Mouse (Mus musculus) limb, embryonic 14.5 days (tissue): ENCODE measurements around the gene Fbxo21. TPM values are rescaled to one million over a fixed set of nuclear protein-coding genes. Genes with fewer than 3 reads are reported as not detected.

Experiments used
- ATAC-seq: fragments of 200-750 bp; cut with Nextera tagmentation; 2 replicates; pipeline ENCODE4 v1.8.0; 2017; ENCODE audit warnings: low read depth, moderate number of reproducible peaks, moderate TSS enrichment; ENCODE audit not compliant: low FRiP score
- DNase-seq: peaks from one replicate; pipeline ENCODE4 v3.0.0-alpha.2; 2015; ENCODE audit warnings: low spot score
- H3K27ac ChIP-seq: fragments of 300-500 bp; sonication (generic); replicated peaks from 2 replicates; pipeline ENCODE4 v1.5.1; 2014; ENCODE audit warnings: low read depth, mild to moderate bottlenecking, low read length, moderate library complexity, mixed read lengths
- H3K27me3 ChIP-seq: fragments of 300-500 bp; sonication (generic); 2 replicates; pipeline ENCODE4 v1.6.1; 2014; ENCODE audit warnings: low read length, mixed read lengths; ENCODE audit not compliant: control insufficient read depth, insufficient read depth
- H3K36me3 ChIP-seq: fragments of 300-500 bp; sonication (generic); 2 replicates; pipeline ENCODE4 v1.6.1; 2014; ENCODE audit warnings: mild to moderate bottlenecking, low read length, moderate library complexity, mixed read lengths; ENCODE audit not compliant: control insufficient read depth, insufficient read depth
- H3K4me1 ChIP-seq: fragments of 300-500 bp; sonication (generic); 2 replicates; pipeline ENCODE4 v1.6.1; 2014; ENCODE audit warnings: antibody characterized with exemption, low read length, mixed read lengths; ENCODE audit not compliant: control insufficient read depth, insufficient read depth
- H3K4me2 ChIP-seq: fragments of 300-500 bp; sonication (generic); replicated peaks from 2 replicates; pipeline ENCODE4 v1.6.1; 2014; ENCODE audit warnings: low read depth, mild to moderate bottlenecking, low read length, moderate library complexity; ENCODE audit not compliant: severe bottlenecking
- H3K4me3 ChIP-seq: fragments of 300-500 bp; sonication (generic); replicated peaks from 2 replicates; pipeline ENCODE4 v1.5.1; 2014; ENCODE audit warnings: low read length
- H3K9ac ChIP-seq: fragments of 300-500 bp; sonication (generic); 2 replicates; pipeline ENCODE4 v1.6.1; 2014; ENCODE audit warnings: mild to moderate bottlenecking, low read depth, low read length, moderate library complexity; ENCODE audit not compliant: severe bottlenecking
- H3K9me3 ChIP-seq: fragments of 300-500 bp; sonication (generic); 2 replicates; pipeline ENCODE4 v1.6.1; 2016; ENCODE audit warnings: low read length; ENCODE audit not compliant: control insufficient read depth
- POLR2A ChIP-seq: fragments of 200-500 bp; IDR thresholded peaks from 2 replicates; pipeline ENCODE4 v1.8.0; 2012; ENCODE audit warnings: inconsistent platforms, mild to moderate bottlenecking, moderate library complexity, borderline replicate concordance; ENCODE audit not compliant: insufficient read depth, insufficient read length; ENCODE audit errors: extremely low read depth
- WGBS: fragments of 180-500 bp; shearing (Covaris S2); extraction: QIAGEN DNeasy Blood & Tissue Kit; methylation state at CpG from one replicate; pipeline ENCODE4 v1.1.7; 2014; 5-methylcytosine and 5-hydroxymethylcytosine counted together
- polyA plus RNA-seq, 2 experiments: library from polyadenylated mRNA; depleted of rRNA in 1 of 2; stranded (reverse) in 1 of 2; unstranded in 1 of 2; fragments of >200 nt; fragmentation: Nextera tagmentation in 1 of 2; extraction: Ambion mirVana in 1 of 2; gene quantifications; 2 replicates each; pipeline versions ENCODE4 v1.2.1 to v1.2.3; 2012 to 2014

Fbxo21 gene
- polyA plus RNA-seq, 2 experiments = 44.2 to 52.5 TPM

GRCm38 (mm10) chr5:118019905-118020304 lies 43.4 kb downstream of the Fbxo21 start:
- Histone ChIP-seq H3K4me3 (no peak overlapping the region), H3K4me1 (peaks cover 4% of the 10 kb centered on the region), H3K27me3 (no peaks in the 10 kb centered on the region), H3K9me3 (no peaks in the 10 kb centered on the region), H3K27ac (no peak overlapping the region), H3K4me2 (no peak overlapping the region), H3K9ac (no peak overlapping the region), H3K36me3 (no peaks in the 10 kb centered on the region)
- no peak for DNase-seq
- ATAC-seq = no peak
- 60% methylated on average over 11 of the region's 11 CpGs for WGBS
- no peak for TF ChIP-seq POLR2A

GRCm38 (mm10) chr5:118023053-118023452 lies 46.5 kb downstream of the Fbxo21 start:
- no peak for ATAC-seq
- no peak overlapping the region for H3K27ac ChIP-seq
- H3K9me3 ChIP-seq = no peaks in the 10 kb centered on the region
- H3K9ac ChIP-seq = no peak overlapping the region
- H3K36me3 ChIP-seq = no peaks in the 10 kb centered on the region
- DNase-seq = no peak
- WGBS = 72% methylated on average over 3 of the region's 3 CpGs
- H3K4me3 ChIP-seq = no peak overlapping the region
- no peak for TF ChIP-seq POLR2A
- peaks cover 10% of the 10 kb centered on the region for H3K4me1 ChIP-seq
- H3K4me2 ChIP-seq = no peak overlapping the region
- H3K27me3 ChIP-seq = peaks cover 26% of the 10 kb centered on the region

GRCm38 (mm10) chr5:118025880-118026279 lies 49.4 kb downstream of the Fbxo21 start:
- TF ChIP-seq POLR2A = no peak
- DNase-seq (no peak), ATAC-seq (no peak)
- H3K4me3 ChIP-seq = no peak overlapping the region
- 3% methylated on average over 12 of the region's 12 CpGs for WGBS
- no peak overlapping the region for H3K27ac ChIP-seq
- H3K36me3 ChIP-seq = no peaks in the 10 kb centered on the region
- H3K4me2 ChIP-seq = no peak overlapping the region
- H3K4me1 ChIP-seq = peaks cover 19% of the 10 kb centered on the region
- no peak overlapping the region for H3K9ac ChIP-seq
- H3K9me3 ChIP-seq = no peaks in the 10 kb centered on the region
- peaks cover 53% of the 10 kb centered on the region for H3K27me3 ChIP-seq

GRCm38 (mm10) chr5:118026343-118026742 lies 49.8 kb downstream of the Fbxo21 start:
- peaks cover 53% of the 10 kb centered on the region for H3K27me3 ChIP-seq
- no peak for DNase-seq
- no peak overlapping the region for H3K27ac ChIP-seq
- H3K4me3 ChIP-seq = peak overlapping the region; percentile 2; the same call in 1 of the 2 replicates
- TF ChIP-seq POLR2A = no peak
- no peak overlapping the region for H3K9ac ChIP-seq
- H3K4me2 ChIP-seq = no peak overlapping the region
- H3K36me3 ChIP-seq = no peaks in the 10 kb centered on the region
- peaks cover 19% of the 10 kb centered on the region for H3K4me1 ChIP-seq
- no peak for ATAC-seq
- 3% methylated on average over 13 of the region's 13 CpGs for WGBS
- no peaks in the 10 kb centered on the region for H3K9me3 ChIP-seq

GRCm38 (mm10) chr5:118027101-118027697 lies 50.7 kb downstream of the Fbxo21 start:
- Histone ChIP-seq H3K27me3 (peaks cover 53% of the 10 kb centered on the region), H3K9me3 (no peaks in the 10 kb centered on the region), H3K4me1 (peaks cover 19% of the 10 kb centered on the region), H3K4me3 (peak overlapping the region; percentile 62), H3K9ac (peak overlapping the region; percentile 53), H3K36me3 (no peaks in the 10 kb centered on the region), H3K27ac (no peak overlapping the region), H3K4me2 (peak overlapping the region; percentile 100)
- TF ChIP-seq POLR2A = no peak
- 1% methylated on average over 30 of the region's 39 CpGs for WGBS
- DNase-seq (no peak), ATAC-seq (no peak)

- under 1% methylated on average over 27 of the region's 63 CpGs for WGBS
- Histone ChIP-seq H3K4me3 (peak within 1 kb of the TSS; percentile 62), H3K4me1 (peaks cover 19% of the 10 kb centered on the region), H3K27ac (no peak within 1 kb of the TSS), H3K36me3 (no peaks in the 10 kb centered on the region), H3K9ac (peak within 1 kb of the TSS; percentile 53), H3K27me3 (peaks cover 53% of the 10 kb centered on the region), H3K4me2 (peak within 1 kb of the TSS; percentile 100), H3K9me3 (no peaks in the 10 kb centered on the region)
- no peak for ATAC-seq
- no peak for TF ChIP-seq POLR2A
- DNase-seq = no peak
Measured at GRCm38 (mm10) chr5:118027698-118028190, 51.2 kb downstream of the Fbxo21 start, which contains the start of gene Tesc. Gene Tesc (plus strand): TSS chr5:118027743.
